Mouse (Mus musculus): Measurements from ENCODE around the gene Nudt9. TPM values are rescaled to one million over a fixed set of nuclear protein-coding genes. Genes with fewer than 3 reads are reported as not detected.

The Nudt9 gene
- 61.3 and 65.2 TPM in 2 replicates for polyA plus RNA-seq (2014; fragmentation: Nextera tagmentation; extraction: Ambion mirVana)

GRCm38 (mm10) chr5:104046256-104047199, at the start of gene Nudt9:
TSS of gene Nudt9 (plus strand) at chr5:104046306.
- ATAC-seq (replicated peaks; ENCODE audit: low FRiP score) = peak; percentile 99
- H3K27ac ChIP-seq (ENCODE audit: low read depth, low read length) = peak within 1 kb of the TSS; percentile 71

DNA sequence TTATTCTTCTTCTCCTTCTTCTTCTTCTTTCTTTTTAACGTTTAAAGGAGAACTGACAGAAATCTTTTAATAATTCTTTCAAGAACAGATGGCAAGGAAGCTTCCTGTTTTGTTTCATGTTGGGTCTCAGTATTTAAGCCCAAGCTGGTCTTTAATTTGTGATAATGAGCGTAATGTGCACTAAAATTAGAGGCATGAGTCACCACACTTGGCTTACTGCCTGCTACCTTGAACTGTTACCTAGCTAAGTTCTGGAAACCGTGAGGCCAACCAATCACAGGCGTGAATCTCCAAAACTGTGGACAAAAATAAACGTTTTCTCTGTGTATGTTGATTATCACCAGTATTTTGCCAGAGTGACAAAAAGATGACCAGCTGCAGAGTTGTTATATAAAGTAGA, 47.4 kb upstream of the Nudt9 start:
- Histone ChIP-seq H3K9me3 (ENCODE audit: control insufficient read depth, low read length) (no peaks in the 10 kb centered on the region), H3K27me3 (ENCODE audit: control insufficient read depth, insufficient read depth, low read length) (no peaks in the 10 kb centered on the region), H3K4me2 (ENCODE audit: low read depth, low read length, severe bottlenecking) (no peak overlapping the region), H3K9ac (ENCODE audit: low read length) (no peak overlapping the region), H3K36me3 (ENCODE audit: control insufficient read depth, insufficient read depth, low read length) (no peaks in the 10 kb centered on the region), H3K27ac (ENCODE audit: low read depth, low read length) (no peak overlapping the region), H3K4me3 (ENCODE audit: low read depth, low read length) (no peak overlapping the region), H3K4me1 (replicated peaks; ENCODE audit: control insufficient read depth, insufficient read depth, low read length) (peaks cover 9% of the 10 kb centered on the region)
- no peak for ATAC-seq (replicated peaks; ENCODE audit: low FRiP score)
- no peak for DNase-seq (ENCODE audit: low spot score)
- 73% methylated on average over 5 of the region's 5 CpGs for WGBS

More at GRCm38 (mm10) chr5:104046256-104047199, at the start of gene Nudt9:
- H3K4me2 ChIP-seq (ENCODE audit: low read depth, low read length, severe bottlenecking) = peak within 1 kb of the TSS; percentile 64
- H3K9me3 ChIP-seq (ENCODE audit: control insufficient read depth, low read length) = no peaks in the 10 kb centered on the region
- H3K4me1 ChIP-seq (replicated peaks; ENCODE audit: control insufficient read depth, insufficient read depth, low read length) = no peaks in the 10 kb centered on the region; the same call in 1 of the 2 replicates
- H3K9ac ChIP-seq (ENCODE audit: low read length) = peak within 1 kb of the TSS; percentile 88
- peak; percentile 97 for DNase-seq (ENCODE audit: low spot score)
- peak within 1 kb of the TSS; percentile 76 for H3K4me3 ChIP-seq (ENCODE audit: low read depth, low read length)
- H3K36me3 ChIP-seq (ENCODE audit: control insufficient read depth, insufficient read depth, low read length) = no peaks in the 10 kb centered on the region
- no peaks in the 10 kb centered on the region for H3K27me3 ChIP-seq (ENCODE audit: control insufficient read depth, insufficient read depth, low read length)
- 5% methylated on average over 90 of the region's 90 CpGs for WGBS

- DNase-seq (ENCODE audit: low spot score) (peak; percentile 86), ATAC-seq (replicated peaks; ENCODE audit: low FRiP score) (peak; percentile 58; the same call in 1 of the 2 replicates)
- Histone ChIP-seq H3K9ac (ENCODE audit: low read length) (no peak overlapping the region), H3K36me3 (ENCODE audit: control insufficient read depth, insufficient read depth, low read length) (no peaks in the 10 kb centered on the region), H3K4me3 (ENCODE audit: low read depth, low read length) (no peak overlapping the region), H3K27ac (ENCODE audit: low read depth, low read length) (no peak overlapping the region), H3K9me3 (ENCODE audit: control insufficient read depth, low read length) (no peaks in the 10 kb centered on the region), H3K27me3 (ENCODE audit: control insufficient read depth, insufficient read depth, low read length) (no peaks in the 10 kb centered on the region), H3K4me1 (replicated peaks; ENCODE audit: control insufficient read depth, insufficient read depth, low read length) (peaks cover 9% of the 10 kb centered on the region), H3K4me2 (ENCODE audit: low read depth, low read length, severe bottlenecking) (no peak overlapping the region)
- 4% methylated on average over 5 of the region's 5 CpGs for WGBS
Measured at GRCm38 (mm10) chr5:103999738-104000137, 46.4 kb upstream of the Nudt9 start.

DNA sequence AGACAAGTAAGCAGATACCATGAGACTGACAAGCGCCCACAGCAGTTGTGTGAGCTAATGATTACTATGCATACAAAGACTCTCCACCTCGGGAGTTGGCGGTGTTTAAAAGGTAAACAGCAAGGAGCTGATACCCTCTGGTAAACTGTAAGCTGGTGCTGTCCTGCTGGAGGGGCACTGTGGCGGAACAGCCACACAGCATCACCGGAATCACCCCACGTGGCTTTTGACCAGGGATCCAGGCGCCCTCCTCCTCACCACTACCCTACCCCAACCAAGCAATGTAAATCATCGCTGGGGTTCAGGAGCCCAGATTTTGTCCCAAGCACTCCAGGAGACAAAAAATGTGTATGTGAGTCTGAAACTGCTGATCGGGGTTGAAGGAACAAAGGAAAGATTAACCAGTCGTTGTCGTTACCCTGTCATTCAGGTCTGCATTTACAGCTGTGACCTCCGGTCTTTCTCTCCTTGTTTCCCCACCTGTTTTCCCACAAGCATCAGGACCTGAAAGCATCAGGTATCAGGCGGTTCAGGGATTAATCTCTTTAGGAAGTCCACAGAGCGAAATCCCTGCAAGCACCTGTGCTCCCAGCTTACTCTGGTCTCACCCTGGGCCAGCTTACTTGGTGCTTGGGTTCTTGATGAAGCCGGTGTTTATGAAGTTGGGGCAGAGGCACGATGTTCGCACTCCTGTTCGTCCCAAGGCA, 43.4 kb upstream of the Nudt9 start:
- peak; percentile 50 for DNase-seq (ENCODE audit: low spot score)
- Histone ChIP-seq H3K27me3 (ENCODE audit: control insufficient read depth, insufficient read depth, low read length) (no peaks in the 10 kb centered on the region), H3K9me3 (ENCODE audit: control insufficient read depth, low read length) (no peaks in the 10 kb centered on the region), H3K27ac (ENCODE audit: low read depth, low read length) (no peak overlapping the region), H3K4me1 (replicated peaks; ENCODE audit: control insufficient read depth, insufficient read depth, low read length) (peaks cover 9% of the 10 kb centered on the region), H3K4me3 (ENCODE audit: low read depth, low read length) (peak overlapping the region; percentile 1; the same call in 1 of the 2 replicates), H3K4me2 (ENCODE audit: low read depth, low read length, severe bottlenecking) (peak overlapping the region; percentile 41; the same call in 1 of the 2 replicates), H3K9ac (ENCODE audit: low read length) (peak overlapping the region; percentile 47), H3K36me3 (ENCODE audit: control insufficient read depth, insufficient read depth, low read length) (no peaks in the 10 kb centered on the region)
- peak; percentile 39; the same call in 1 of the 2 replicates for ATAC-seq (replicated peaks; ENCODE audit: low FRiP score)
- 14% methylated on average over 18 of the region's 18 CpGs for WGBS

GRCm38 (mm10) chr5:104003256-104003931, 42.7 kb upstream of the Nudt9 start:
- Histone ChIP-seq H3K27me3 (ENCODE audit: control insufficient read depth, insufficient read depth, low read length) (no peaks in the 10 kb centered on the region), H3K4me1 (replicated peaks; ENCODE audit: control insufficient read depth, insufficient read depth, low read length) (peaks cover 9% of the 10 kb centered on the region), H3K9ac (ENCODE audit: low read length) (peak overlapping the region; percentile 47; the same call in 1 of the 2 replicates), H3K4me3 (ENCODE audit: low read depth, low read length) (peak overlapping the region; percentile 1; the same call in 1 of the 2 replicates), H3K36me3 (ENCODE audit: control insufficient read depth, insufficient read depth, low read length) (no peaks in the 10 kb centered on the region), H3K27ac (ENCODE audit: low read depth, low read length) (no peak overlapping the region), H3K4me2 (ENCODE audit: low read depth, low read length, severe bottlenecking) (peak overlapping the region; percentile 41; the same call in 1 of the 2 replicates), H3K9me3 (ENCODE audit: control insufficient read depth, low read length) (no peaks in the 10 kb centered on the region)
- 44% methylated on average over 15 of the region's 15 CpGs for WGBS
- ATAC-seq (replicated peaks; ENCODE audit: low FRiP score) (peak; percentile 18; the same call in 1 of the 2 replicates), DNase-seq (ENCODE audit: low spot score) (peak; percentile 62)

GRCm38 (mm10) chr5:104003955-104004354, 42.2 kb upstream of the Nudt9 start:
- WGBS = 92% methylated on average over 2 of the region's 2 CpGs
- no peak overlapping the region for H3K4me2 ChIP-seq (ENCODE audit: low read depth, low read length, severe bottlenecking)
- H3K27ac ChIP-seq (ENCODE audit: low read depth, low read length) = no peak overlapping the region
- H3K9ac ChIP-seq (ENCODE audit: low read length) = no peak overlapping the region
- DNase-seq (ENCODE audit: low spot score) = no peak
- no peaks in the 10 kb centered on the region for H3K36me3 ChIP-seq (ENCODE audit: control insufficient read depth, insufficient read depth, low read length)
- peaks cover 9% of the 10 kb centered on the region for H3K4me1 ChIP-seq (replicated peaks; ENCODE audit: control insufficient read depth, insufficient read depth, low read length)
- H3K4me3 ChIP-seq (ENCODE audit: low read depth, low read length) = no peak overlapping the region
- no peaks in the 10 kb centered on the region for H3K27me3 ChIP-seq (ENCODE audit: control insufficient read depth, insufficient read depth, low read length)
- no peaks in the 10 kb centered on the region for H3K9me3 ChIP-seq (ENCODE audit: control insufficient read depth, low read length)
- no peak for ATAC-seq (replicated peaks; ENCODE audit: low FRiP score)

DNA sequence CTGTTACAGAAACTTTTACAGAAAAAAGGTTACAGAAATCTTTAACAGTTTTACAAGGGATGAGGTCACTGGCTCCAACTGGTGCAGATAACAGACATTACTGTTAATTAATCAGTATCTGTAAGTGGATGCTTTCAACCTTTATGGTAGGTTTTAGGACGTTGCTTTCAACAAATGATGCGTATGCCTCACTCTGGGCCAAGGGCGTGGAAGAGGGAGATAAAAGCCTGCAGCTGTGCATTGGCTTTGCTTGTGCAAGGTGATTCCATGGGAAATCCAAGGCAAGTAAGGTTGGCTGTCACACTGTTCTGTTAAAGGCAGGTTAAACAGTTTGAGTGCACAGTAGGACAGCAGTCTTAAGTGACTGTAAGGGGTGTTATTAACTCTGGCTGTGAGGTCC, 39.3 kb upstream of the Nudt9 start:
- H3K4me2 ChIP-seq (ENCODE audit: low read depth, low read length, severe bottlenecking) = no peak overlapping the region
- no peak for ATAC-seq (replicated peaks; ENCODE audit: low FRiP score)
- H3K4me1 ChIP-seq (replicated peaks; ENCODE audit: control insufficient read depth, insufficient read depth, low read length) = peaks cover 9% of the 10 kb centered on the region
- H3K27me3 ChIP-seq (ENCODE audit: control insufficient read depth, insufficient read depth, low read length) = no peaks in the 10 kb centered on the region
- H3K27ac ChIP-seq (ENCODE audit: low read depth, low read length) = no peak overlapping the region
- 80% methylated on average over 3 of the region's 3 CpGs for WGBS
- DNase-seq (ENCODE audit: low spot score) = no peak
- no peak overlapping the region for H3K9ac ChIP-seq (ENCODE audit: low read length)
- no peak overlapping the region for H3K4me3 ChIP-seq (ENCODE audit: low read depth, low read length)
- no peaks in the 10 kb centered on the region for H3K9me3 ChIP-seq (ENCODE audit: control insufficient read depth, low read length)
- no peaks in the 10 kb centered on the region for H3K36me3 ChIP-seq (ENCODE audit: control insufficient read depth, insufficient read depth, low read length)

GRCm38 (mm10) chr5:104007801-104008200, 38.3 kb upstream of the Nudt9 start:
- no peak for ATAC-seq (replicated peaks; ENCODE audit: low FRiP score)
- H3K4me2 ChIP-seq (ENCODE audit: low read depth, low read length, severe bottlenecking) = no peak overlapping the region
- 73% methylated on average over 5 of the region's 5 CpGs for WGBS

More at GRCm38 (mm10) chr5:104007801-104008200, 38.3 kb upstream of the Nudt9 start:
- Histone ChIP-seq H3K27ac (ENCODE audit: low read depth, low read length) (no peak overlapping the region), H3K4me1 (replicated peaks; ENCODE audit: control insufficient read depth, insufficient read depth, low read length) (peaks cover 6% of the 10 kb centered on the region), H3K36me3 (ENCODE audit: control insufficient read depth, insufficient read depth, low read length) (no peaks in the 10 kb centered on the region), H3K27me3 (ENCODE audit: control insufficient read depth, insufficient read depth, low read length) (no peaks in the 10 kb centered on the region), H3K9me3 (ENCODE audit: control insufficient read depth, low read length) (no peaks in the 10 kb centered on the region), H3K9ac (ENCODE audit: low read length) (no peak overlapping the region), H3K4me3 (ENCODE audit: low read depth, low read length) (no peak overlapping the region)
- DNase-seq (ENCODE audit: low spot score) = no peak

Measured in forebrain, embryonic 11.5 days (tissue).